Mouse (Mus musculus): ENCODE measurements around the gene Lix1l.

The Lix1l gene

DNA sequence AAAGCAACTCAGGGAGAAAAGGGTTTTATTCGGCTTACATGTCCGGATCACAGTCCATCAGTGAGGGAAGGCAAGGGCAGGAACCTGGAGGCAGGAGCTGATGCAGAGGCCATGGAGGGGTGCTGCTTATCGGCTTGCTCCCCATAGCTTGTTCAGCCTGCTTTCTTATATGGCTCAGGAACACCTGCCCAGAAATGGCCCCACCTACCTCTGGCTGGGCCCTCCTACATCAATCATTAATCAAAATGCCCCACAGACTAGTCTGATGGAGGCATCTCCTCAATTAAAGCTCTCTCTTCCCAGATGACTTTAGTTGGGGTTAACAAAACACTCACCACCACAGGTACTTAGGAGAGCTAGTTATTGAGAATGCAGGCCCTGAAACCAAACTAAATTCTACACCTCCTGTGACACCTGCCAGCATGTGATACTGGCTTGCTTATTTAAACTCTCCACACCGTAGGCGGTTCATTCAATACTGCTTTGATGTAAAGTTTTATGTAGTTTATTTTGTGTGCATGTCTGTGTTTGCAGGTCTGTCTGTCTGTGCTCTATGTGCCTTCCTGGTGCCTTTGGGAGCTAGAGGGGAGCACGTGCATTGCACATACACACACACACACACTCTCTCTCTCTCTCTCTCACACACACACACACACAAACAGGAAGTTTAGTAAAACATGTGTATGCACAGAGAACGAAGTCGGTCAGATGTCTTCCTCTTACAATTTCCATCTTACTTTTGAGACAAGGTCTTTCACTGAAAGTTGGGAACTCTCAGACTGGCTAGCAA lies 34.1 kb upstream of the Lix1l start:
- DNase-seq (ENCODE audit: low spot score): no peak

DNA sequence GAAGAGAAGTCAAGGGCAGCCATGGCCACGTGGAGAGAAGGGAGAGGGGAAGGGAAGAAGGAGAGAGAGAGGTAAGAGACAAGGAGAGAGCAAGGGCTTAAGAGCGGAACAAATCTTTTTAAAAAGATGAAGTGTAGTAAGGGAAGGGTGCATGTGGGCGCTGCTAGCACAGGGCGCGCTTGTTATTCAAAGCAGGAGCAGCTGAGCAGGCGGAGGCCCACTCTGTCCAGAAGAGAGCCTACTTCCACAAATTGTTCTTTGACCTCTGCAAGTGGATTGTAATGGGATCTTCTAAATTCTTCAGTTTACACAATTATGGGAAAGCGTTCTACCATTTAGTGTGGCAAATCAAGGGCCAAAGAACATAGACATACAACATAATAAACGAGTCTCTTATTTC lies 32.3 kb upstream of the Lix1l start:
- DNase-seq (ENCODE audit: low spot score): no peak

DNA sequence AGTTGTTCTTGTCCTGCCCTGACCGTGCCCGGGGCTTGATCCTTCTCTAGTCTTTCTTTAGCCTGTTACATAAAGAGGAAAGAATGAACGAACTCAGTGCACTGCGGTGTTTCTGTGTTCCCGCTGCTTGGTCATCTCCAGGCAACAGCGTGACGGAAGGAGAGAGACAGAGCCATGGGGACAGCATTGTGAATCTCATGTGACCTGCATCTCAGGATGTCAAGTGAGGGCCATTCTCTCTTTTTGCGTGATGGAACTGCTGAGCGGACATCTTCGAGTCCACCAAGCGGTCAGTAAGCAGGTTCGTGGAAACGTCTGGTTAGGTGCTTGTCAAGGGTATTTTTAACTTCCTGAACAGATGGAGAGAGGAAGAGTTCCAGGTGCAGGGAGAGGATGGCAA lies 31.4 kb upstream of the Lix1l start:
- DNase-seq (ENCODE audit: low spot score): no peak

DNA sequence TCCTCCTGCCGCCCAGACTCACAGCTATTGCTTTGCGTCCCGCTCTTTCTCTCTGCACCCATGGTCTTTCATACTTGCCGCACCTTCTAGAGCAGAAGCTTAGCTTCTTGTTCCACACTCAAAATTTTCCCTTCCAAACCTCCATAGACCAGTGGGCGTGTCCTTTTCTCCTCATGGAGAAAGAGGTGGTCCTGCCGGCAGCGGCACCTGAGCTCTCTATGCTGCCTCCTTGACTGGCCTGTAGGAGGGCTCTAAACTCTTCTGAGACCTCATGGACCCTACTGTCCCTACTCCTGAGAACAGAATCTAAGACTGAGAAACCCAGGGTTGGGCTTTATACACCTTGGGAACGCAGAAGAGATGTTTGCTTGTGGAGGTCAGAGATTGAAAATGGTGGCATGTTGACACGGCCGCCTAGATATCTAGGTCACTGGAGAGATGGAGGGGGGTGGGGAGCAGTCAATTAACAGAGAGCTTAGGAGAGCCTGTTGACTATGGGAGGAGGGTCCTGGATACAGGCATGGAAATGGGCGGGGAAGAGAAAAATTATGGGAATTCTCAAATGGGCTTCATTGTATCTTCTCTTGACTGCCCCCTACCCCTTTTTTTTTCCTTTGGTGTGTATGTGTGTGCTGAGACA lies 30.9 kb upstream of the Lix1l start:
- no peak for DNase-seq (ENCODE audit: low spot score)

DNA sequence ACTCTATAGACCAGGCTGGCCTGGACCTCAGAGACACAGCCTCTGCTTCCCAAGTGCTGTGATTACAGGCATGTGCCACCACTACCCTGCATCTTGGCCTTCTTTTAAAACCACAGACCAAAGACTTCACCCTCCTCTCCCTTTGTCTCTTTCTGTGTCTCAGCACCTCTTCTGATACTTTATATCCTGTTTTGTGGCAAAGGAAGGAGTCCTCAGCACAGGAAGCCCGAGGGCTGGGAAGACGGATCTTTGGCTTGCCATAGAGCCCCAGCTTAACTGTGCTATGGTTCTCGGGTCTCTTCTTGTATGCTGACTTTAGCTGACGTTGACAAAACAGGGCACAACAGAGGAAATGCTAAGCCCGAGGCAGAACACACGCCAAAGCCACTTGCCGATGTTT lies 30.3 kb upstream of the Lix1l start:
- no peak for DNase-seq (ENCODE audit: low spot score)

DNA sequence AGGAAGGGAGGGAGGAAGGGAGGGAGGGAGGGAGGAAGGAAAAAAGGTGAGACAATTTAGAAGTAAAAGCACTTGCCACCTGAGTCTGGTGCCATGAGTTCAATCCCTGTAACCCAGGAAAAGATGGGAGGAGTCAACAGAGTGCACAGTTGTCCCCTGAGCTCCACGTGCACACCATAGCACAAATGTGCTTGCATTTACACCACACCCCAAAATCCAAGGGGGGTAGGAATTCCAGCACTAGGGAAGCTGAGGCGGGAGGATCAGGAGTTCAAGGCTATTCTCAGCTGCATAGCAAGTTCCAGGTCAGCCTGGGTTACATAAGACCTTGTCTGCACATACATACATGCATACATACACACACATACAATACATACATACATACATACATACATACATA lies 29.6 kb upstream of the Lix1l start:
- no peak for DNase-seq (ENCODE audit: low spot score)

DNA sequence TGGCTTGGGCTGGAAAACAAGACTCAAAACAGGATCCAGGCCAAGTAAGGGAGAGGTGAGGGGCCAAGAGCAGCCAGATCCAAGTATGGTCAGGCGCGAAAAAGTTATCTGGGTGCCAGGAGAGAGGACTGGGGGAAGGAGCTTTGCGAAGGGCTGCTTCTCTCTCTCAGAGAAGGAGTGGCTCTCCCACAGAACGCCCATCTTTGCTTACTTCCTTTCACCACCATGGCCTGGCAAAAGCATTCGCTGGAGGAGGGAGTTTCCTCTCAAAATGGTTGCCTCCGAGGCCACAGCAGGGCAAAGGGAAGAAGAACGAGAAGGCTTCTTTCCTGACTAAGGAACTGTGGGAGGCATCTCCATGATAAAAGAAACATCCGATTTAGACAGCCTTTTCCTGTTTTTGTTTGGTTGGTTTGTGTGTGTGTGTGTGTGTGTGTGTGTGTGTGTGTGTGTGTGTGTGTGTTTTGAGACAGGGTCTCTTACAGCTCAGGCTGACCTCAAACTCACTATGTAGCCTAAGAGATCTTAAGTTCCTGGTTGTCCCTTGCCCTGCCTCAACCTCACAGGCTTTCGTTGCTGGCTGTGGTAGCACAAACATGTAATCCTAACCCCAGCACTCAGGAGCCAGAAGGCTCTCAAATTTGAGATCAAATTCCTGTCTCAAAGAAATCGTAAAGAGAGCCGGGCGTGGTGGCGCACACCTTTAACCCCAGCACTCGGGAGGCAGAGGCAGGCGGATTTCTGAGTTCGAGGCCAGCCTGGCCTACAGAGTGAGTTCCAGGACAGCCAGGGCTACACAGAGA lies 28.9 kb upstream of the Lix1l start:
- no peak for DNase-seq (ENCODE audit: low spot score)

DNA sequence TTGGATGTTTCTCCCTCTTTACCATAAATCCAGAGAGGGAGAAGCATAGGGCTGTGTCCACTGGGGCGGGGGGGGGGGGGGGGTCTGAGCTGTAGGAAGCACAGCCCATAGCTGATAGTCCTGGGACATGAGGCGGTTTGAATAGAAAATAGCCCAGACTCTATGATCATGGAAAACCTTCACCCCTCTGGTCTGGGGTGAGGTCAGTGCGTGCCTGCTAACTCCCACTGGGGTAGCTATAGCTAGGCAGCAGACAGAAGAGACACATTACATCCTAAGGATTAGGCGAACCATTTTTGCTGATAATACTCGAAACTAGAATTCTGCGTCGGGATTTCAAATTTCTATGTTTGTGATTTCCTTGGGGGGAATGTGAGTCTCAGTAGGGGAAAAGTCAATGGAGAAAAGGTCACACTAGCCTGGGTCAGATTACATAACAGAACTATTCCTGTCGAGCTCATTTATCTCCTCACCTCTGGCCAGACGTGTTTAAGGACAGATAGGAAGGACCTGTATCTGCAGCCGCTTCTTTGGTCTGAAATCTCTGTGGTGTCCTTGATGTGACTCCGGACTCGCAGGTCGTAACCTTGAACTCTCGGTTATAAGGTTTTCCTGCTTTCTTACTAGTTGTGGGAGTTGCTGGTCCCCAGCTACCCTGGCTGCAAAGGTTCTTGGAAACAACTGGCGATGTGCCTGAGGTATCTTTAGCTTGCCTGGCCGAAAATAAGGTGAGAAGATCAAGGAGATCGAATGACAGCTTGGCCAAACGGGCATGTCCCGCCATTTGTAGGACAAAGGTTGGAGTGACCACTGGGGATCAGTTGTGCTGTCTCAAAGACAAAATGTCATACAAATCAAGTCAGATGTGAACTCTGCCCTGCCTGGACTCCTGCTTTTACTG lies 27.1 kb upstream of the Lix1l start:
- DNase-seq (ENCODE audit: low spot score): no peak

DNA sequence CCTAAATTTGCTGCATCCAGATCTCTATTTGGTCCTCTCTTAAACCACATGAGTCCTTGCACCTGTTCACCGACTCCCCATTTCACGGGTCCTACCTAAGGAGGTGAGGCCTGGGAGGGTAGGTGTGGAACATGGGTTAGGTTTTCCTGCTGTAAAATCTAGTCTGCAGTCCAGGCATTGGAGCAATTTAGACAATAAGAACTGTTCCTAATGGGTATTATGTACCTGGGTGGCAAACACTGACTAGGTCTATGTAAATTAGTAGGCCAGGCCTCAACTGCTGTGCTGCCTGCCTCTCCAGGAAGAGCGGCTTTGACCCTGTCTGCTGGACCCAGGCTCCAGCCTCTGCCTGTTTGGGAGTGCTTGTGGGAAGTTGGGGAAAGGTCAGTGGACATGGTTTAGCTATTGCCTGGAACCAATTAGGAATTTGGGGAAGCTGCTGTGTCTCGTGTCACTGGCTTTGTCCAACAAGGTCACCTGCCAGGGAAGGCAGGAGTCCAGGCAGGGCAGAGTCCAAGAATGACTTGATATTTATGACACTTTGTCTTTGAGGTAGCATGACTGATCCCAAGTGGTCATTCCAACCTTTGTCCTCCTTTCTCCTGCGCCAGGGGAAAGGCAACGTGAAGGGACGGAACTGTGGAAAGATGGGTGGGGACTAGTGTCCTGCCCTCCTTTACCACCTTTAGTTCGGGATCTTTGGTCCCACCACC lies 25.5 kb upstream of the Lix1l start:
- DNase-seq (ENCODE audit: low spot score): no peak

DNA sequence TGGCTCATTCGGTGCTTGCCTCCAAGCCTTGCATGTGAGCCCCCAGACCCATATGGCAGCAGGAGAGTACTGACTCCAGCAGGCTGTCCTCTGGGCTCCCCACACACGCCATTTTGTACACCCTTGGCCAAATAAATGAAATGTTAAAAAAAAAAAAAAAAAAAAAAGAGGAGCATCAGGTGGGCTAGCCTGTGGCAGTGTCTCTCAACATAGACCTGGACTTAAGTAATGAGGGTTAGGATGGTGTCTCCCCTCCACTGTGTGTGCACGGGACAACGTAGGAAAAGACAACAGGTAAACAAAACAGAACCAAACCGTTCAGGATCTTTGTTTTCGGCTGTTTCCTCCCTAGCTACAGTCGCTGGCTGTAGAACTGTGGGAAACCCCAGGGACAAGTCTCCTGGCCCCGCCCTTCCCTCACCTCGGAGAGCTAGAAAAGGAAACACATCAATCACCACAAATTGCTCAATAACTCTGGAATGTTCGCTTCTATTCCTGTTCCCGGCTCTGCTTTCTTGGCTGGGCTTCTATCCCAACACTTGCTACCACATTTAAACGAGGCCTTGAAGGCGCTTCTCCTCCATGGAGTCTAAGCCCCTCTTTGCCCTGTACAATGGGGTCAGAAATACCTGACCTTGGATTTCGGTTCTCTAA lies 24.8 kb upstream of the Lix1l start:
- no peak for DNase-seq (ENCODE audit: low spot score)

DNA sequence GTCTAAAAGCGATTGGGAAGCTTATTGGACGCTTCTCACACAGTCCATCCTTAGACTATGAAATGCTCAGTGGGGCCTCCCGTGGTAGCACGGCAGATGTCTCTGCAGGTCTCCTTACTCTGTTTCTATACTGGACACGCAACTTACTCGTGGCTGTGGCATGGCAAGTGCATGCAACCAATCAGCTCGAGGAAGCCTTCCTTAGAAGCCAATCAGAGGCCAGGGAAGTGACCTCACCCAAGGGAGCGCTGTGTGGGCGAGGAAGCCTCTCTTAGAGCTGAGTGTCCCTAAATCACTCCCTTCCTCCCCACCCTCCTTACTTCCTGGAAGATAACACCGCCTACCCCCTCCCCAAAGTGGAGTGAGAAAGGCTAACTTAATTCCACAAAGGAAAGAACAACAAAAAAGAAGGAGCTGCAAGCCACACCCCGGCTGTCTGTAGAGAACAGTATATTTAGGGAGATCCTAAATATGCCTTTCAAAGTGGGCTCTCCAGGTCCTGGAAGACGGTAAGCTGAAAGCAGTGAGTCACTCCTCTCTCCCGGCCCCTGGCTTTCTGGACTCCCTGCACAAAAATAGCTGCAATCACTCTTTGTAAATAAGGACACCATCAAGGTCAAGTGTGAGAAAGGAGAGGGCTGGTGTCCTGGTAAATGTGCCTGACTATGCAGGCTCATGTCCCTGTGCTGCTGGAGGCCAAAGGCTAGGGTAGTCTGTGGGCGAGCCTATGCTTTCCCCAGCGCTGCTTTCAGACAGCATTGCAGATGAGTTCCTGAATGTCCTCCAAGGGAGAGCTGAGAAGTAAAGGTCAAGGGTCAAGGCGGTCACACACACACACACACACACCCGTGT lies 24.0 kb upstream of the Lix1l start, which contains the start of gene Gm16253:
Gene Gm16253 (plus strand): TSS at position 295 of the 852 bp plus-strand sequence.
- DNase-seq (ENCODE audit: low spot score): no peak

DNA sequence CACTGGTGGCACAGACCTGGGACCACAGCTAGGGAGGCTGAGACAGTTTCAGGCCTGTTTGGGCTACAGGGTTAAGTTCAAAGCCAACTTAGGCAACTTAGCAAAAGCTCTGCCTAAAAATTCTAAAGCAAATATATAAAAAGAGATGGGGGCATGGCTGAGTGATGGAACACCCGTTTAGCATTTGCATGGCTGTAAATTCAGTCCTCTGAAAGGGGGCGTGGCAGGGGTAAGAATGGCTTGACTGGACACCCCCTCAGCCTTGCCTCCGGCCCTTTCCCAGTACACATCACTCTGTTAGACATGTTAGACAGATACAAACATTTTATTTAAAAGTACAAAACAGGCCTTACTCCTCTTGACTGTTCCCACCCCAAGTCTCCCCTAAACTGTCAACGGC lies 23.4 kb upstream of the Lix1l start:
- DNase-seq (ENCODE audit: low spot score): no peak

DNA sequence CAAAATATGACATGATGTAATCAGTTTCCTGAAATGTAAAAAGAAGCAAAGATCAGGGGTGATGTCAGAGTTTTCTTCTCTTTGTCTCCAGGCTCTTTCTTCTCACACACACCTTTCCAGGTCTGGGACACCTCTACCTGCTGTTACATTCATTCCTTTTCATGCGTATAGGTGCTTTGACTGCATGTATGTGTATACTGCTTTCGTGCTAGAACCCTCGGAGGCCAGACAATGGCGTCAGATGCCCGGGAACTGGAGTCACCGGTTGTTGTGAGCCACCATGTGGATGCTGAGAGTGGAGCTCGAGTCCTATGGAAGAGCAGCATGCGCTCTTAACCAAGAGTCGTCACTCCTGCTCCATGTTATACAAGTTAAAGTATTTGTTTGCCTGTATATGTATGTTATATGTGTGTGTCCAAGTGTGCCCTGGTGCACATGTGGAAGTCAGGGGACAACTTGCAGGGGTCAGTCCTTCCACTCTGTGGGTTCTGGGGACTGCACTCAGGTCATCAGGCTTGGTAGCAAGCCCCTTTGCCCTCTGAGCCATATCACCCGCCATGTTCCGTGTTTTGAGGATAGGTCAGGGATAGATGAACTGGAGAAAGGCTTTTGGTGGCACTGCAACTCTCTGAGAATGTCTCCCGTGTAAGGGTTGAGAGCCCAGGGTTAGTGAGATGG lies 22.2 kb upstream of the Lix1l start:
- DNase-seq (ENCODE audit: low spot score): no peak

DNA sequence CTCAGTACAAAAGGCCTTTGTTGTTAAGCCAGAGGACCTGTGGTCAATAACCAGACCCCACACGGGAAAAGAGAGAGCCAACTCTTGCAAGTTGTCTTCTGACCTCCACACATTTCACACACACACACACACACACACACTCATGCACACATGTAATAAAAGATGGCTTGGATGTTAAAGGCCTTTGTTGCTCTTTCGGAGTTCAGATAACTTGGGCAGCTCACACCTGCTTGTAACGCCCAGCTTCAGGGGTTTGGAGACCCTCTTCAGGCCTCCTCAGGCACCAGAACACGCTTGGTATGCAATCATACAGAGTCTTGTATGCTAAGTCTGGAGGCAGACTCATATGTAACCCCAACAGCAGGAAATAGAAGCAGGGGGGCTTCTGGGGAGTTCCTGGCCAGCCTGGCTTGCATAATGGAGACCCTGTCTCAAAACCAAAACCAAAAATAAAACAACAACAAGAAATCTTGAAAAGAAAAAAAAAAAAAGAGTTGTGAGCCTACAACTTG lies 21.7 kb upstream of the Lix1l start:
- no peak for DNase-seq (ENCODE audit: low spot score)

DNA sequence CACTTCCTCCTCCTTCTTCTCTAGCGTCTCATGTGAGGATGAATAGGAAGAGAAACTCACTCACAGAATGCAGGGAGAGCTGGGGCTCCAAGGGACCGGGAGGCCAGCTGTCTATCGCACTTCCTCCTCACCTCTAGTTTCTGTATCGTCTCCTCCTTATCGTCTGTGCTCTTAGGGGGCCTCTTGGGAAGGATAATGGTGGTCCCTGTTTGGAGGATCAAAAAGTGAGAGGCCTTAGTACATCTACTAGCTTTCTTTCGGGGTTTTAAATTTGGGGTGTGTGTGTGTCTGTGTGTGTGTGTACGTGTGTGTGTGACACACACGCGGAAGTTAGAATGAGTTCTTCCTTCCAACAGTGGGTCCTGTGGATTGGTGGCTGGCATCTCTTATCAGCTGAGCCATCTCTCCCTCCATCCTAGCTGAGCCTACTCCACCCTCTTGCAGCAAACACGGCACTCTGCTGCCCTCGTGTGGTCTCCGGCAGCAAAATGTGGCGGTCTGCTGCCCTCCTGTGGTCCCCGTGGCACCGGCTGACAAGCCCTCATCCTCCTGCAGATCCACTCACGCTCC lies 21.0 kb upstream of the Lix1l start:
- DNase-seq (ENCODE audit: low spot score): peak; percentile 86

DNA sequence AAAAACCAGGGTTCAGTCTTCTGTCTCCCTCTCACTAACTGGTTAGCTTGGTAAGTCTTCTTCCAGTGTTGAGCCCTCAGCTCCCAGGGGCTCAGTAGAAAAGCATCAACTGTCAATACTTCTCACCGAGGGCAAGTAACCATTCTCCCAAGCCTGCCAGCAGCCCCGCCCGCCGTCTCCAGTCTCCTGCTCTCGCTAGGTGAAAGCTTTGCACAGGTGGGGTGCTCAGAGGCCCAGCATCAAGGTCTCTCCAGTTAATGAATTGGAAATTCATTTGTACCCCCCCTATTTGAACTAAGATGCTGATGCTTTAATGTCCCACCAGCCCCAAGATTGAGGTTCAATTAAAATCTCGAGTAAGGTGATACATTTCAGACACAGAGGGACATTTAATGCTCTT lies 19.8 kb upstream of the Lix1l start:
- DNase-seq (ENCODE audit: low spot score): no peak

DNA sequence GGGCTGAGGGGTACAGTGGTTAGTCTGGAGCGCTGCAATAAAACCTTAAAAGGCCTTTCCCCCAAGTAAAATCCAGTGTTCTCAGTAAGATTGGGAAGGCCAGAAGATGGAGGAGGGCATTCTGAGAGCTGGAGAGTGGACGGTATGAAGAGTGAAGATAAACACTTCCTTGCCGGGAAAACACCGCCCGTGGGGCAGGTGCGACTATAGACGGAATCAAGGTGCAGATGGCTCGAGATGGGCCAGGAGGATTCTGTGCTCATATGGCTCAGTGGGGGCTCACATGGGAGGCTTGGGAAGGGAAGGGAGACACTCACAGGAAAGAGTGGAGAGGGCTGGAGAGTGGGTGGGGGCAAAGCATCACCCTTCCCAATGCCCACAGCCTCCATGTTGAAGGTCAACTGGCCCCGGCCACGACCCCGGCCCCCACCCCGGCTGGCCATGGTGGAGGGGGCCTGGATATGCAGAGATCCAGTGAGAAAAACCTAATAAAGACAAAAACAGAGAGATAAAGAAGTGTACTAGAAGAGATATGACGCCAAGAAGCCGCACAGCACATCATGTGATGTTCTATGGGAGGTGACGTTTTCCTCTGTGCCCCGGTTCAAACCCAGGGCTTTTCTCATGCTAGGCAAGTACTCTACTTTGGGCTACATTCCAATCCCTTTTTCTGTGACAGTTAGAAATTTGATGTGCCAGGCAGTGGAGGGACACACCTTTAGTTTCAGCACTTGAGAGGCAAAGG lies 19.0 kb upstream of the Lix1l start:
- DNase-seq (ENCODE audit: low spot score): no peak

DNA sequence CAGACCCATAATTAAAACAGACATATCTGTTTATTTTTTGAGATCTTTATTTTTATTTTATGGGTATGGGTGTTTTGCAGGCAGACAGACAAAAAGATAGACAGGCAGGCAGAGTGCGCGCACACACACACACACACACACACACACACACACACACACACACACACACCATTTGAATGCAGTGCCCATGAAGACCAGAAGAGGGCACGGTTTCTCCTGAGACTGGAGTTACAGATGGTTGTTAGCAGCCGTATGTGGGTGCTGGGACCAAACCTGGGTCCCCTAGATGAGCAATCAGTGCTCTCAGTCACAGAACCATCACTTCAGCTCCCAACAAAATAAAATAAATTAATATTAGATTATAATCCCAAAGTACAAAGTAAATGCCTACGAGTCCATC lies 17.6 kb upstream of the Lix1l start:
- no peak for DNase-seq (ENCODE audit: low spot score)
